Mouse (Mus musculus): Measurements from ENCODE around the gene Olfr591. TPM values are rescaled to one million over a fixed set of nuclear protein-coding genes. Genes with fewer than 3 reads are reported as not detected.
"Not testable (repeated sequence)": the region's sequence is repeated elsewhere in the genome, so short reads cannot be mapped to it uniquely, and the experiment has no call there.

Olfr591 gene
- polyA plus RNA-seq (2015; fragmentation: Nextera tagmentation; extraction: Ambion mirVana): not detected in 2 replicates

DNA sequence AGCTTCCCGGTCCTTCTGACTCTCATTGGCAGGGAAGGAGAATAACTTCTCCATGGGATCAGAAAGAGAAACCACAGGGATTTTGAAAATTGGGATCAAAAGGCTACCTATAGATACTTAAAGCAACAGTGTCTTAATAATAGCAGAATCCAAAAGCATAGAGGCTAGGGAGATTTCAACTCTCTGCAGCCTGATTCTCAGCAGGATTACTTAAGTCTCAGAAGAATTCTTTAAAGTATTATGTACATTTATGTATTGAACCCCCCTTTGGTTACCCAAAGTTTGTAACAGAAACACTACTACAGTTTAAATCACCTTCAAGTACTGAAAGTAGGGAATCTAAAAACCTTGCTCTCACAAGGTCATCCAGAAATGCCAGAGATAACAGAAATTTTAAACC, at the start of gene Olfr591:
Olfr591 (minus strand) TSS at position 101 of the 400 bp plus-strand sequence.
- Histone ChIP-seq H3K4me1 (ENCODE audit: control insufficient read depth, low read depth, low read length) (no peaks in the 10 kb centered on the region), H3K4me3 (ENCODE audit: low read depth, low read length) (no peak within 1 kb of the TSS), H3K9me3 (replicated peaks; ENCODE audit: control insufficient read depth, low read length) (no peaks in the 10 kb centered on the region), H3K27me3 (ENCODE audit: control insufficient read depth, insufficient read depth, low read depth, low read length) (no peaks in the 10 kb centered on the region), H3K4me2 (ENCODE audit: low read depth, low read length) (no peak within 1 kb of the TSS), H3K27ac (ENCODE audit: low read length) (no peak within 1 kb of the TSS), H3K36me3 (ENCODE audit: control insufficient read depth, insufficient read depth) (no peaks in the 10 kb centered on the region), H3K9ac (ENCODE audit: low read depth, low read length) (no peak within 1 kb of the TSS)
- no peak for ATAC-seq (ENCODE audit: low read depth)
- 30% methylated on average over 1 of the region's 1 CpGs for WGBS (ENCODE audit: insufficient replicate concordance)

DNA sequence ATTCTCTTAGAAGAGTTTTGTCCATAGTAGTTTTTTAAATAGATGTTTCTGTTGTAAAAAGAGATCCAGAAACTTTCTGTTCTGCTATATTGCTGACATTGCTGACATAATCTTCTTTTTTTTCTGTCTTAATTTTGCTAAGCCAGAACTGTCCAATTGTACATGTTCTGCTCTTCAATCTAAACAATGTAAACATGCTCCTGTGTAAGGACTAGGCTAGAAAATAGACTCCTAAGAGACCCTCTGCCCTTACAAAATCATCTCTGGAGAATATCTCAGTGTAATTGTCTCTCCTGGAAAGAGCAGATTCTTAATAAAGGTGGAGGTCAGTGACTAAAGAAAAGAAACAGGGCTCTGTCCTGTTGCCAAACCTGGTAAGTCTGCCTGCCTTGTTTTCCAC, 38.6 kb upstream of the Olfr591 start, which contains the start of gene Olfr594:
Olfr594 (plus strand) TSS at position 301 of the 400 bp plus-strand sequence.
- Histone ChIP-seq H3K36me3 (ENCODE audit: control insufficient read depth, insufficient read depth) (no peaks in the 10 kb centered on the region), H3K4me3 (ENCODE audit: low read depth, low read length) (no peak within 1 kb of the TSS), H3K4me1 (ENCODE audit: control insufficient read depth, low read depth, low read length) (no peaks in the 10 kb centered on the region), H3K9me3 (replicated peaks; ENCODE audit: control insufficient read depth, low read length) (no peaks in the 10 kb centered on the region), H3K27ac (ENCODE audit: low read length) (no peak within 1 kb of the TSS), H3K9ac (ENCODE audit: low read depth, low read length) (no peak within 1 kb of the TSS), H3K4me2 (ENCODE audit: low read depth, low read length) (no peak within 1 kb of the TSS), H3K27me3 (ENCODE audit: control insufficient read depth, insufficient read depth, low read depth, low read length) (no peaks in the 10 kb centered on the region)
- no peak for ATAC-seq (ENCODE audit: low read depth)

DNA sequence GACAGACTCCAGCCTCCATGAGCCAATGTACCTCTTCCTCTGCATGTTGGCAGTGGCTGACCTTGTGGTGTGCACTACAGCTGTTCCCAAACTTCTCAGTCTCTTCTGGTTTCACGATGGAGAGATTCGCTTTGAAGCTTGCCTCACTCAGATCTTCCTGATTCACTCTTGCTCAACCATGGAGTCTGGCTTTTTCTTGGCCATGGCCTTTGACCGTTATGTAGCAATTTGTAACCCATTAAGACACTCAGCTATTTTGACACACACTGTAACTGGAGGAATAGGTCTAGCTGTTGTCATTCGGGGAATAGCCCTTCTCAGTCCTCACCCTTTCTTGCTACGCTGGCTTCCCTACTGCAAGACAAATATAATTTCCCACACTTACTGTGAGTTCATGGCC, 33.9 kb upstream of the Olfr591 start:
- ATAC-seq (ENCODE audit: low read depth); H3K36me3 ChIP-seq (ENCODE audit: control insufficient read depth, insufficient read depth): not testable (repeated sequence)

DNA sequence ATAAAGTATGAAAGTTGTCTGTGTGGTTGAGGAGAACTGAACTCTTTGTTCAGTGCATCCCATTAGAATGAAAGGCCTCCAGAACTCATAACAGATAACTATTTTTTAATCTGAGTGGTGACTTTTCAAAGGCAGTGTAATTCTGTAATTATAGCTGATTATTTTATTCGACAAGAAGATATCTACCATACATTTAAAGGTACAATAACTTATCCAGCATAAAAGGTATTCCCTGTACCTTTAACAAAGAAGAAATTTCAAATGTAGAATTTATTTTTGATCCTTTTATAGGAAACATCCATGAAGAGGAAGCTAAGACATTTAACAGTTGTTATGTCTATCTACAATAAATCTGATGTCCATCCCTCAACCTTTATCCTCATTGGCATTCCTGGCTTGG, 33.4 kb upstream of the Olfr591 start, which contains the start of gene Olfr593:
Olfr593 (plus strand) TSS at position 301 of the 400 bp plus-strand sequence.
- ATAC-seq (ENCODE audit: low read depth): no peak
- no peak within 1 kb of the TSS for H3K4me2 ChIP-seq (ENCODE audit: low read depth, low read length)
- no peaks in the 10 kb centered on the region for H3K27me3 ChIP-seq (ENCODE audit: control insufficient read depth, insufficient read depth, low read depth, low read length)
- no peaks in the 10 kb centered on the region for H3K9me3 ChIP-seq (replicated peaks; ENCODE audit: control insufficient read depth, low read length)
- no peak within 1 kb of the TSS for H3K9ac ChIP-seq (ENCODE audit: low read depth, low read length)
- H3K27ac ChIP-seq (ENCODE audit: low read length): no peak within 1 kb of the TSS
- no peak within 1 kb of the TSS for H3K4me3 ChIP-seq (ENCODE audit: low read depth, low read length)
- H3K4me1 ChIP-seq (ENCODE audit: control insufficient read depth, low read depth, low read length): no peaks in the 10 kb centered on the region
- H3K36me3 ChIP-seq (ENCODE audit: control insufficient read depth, insufficient read depth): no peaks in the 10 kb centered on the region
- WGBS (ENCODE audit: insufficient replicate concordance): 37% methylated on average over 1 of the region's 1 CpGs

More for the DNA sequence above, 33.9 kb upstream of the Olfr591 start:
- WGBS (ENCODE audit: insufficient replicate concordance): 64% methylated on average over 5 of the region's 5 CpGs
- not testable (repeated sequence) for H3K9ac ChIP-seq (ENCODE audit: low read depth, low read length); H3K27ac ChIP-seq (ENCODE audit: low read length); H3K9me3 ChIP-seq (replicated peaks; ENCODE audit: control insufficient read depth, low read length); H3K4me2 ChIP-seq (ENCODE audit: low read depth, low read length); H3K4me3 ChIP-seq (ENCODE audit: low read depth, low read length); H3K27me3 ChIP-seq (ENCODE audit: control insufficient read depth, insufficient read depth, low read depth, low read length); H3K4me1 ChIP-seq (ENCODE audit: control insufficient read depth, low read depth, low read length)

DNA sequence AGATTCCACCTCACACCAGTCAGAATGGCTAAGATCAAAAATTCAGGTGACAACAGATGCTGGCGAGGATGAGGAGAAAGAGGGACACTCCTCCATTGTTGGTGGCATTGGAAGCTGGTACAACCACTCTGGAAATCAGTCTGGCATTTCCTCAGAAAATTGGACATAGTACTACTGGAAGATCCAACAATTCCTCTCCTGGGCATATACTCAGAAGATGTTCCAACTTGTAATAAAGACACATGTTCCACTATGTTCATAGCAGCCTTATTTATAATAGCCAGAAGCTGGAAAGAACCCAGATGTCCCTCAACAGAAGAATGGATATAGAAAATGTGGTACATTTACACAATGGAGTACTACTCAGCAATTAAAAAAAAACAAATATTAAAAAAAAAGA, 6.4 kb upstream of the Olfr591 start, which contains the start of gene Olfr592:
Olfr592 (plus strand) TSS at position 301 of the 400 bp plus-strand sequence.
- H3K27me3 ChIP-seq (ENCODE audit: control insufficient read depth, insufficient read depth, low read depth, low read length); H3K4me3 ChIP-seq (ENCODE audit: low read depth, low read length); H3K36me3 ChIP-seq (ENCODE audit: control insufficient read depth, insufficient read depth); H3K4me2 ChIP-seq (ENCODE audit: low read depth, low read length); H3K27ac ChIP-seq (ENCODE audit: low read length); ATAC-seq (ENCODE audit: low read depth); H3K9me3 ChIP-seq (replicated peaks; ENCODE audit: control insufficient read depth, low read length); H3K9ac ChIP-seq (ENCODE audit: low read depth, low read length); H3K4me1 ChIP-seq (ENCODE audit: control insufficient read depth, low read depth, low read length): not testable (repeated sequence)
- WGBS (ENCODE audit: insufficient replicate concordance): 38% methylated on average over 1 of the region's 1 CpGs

DNA sequence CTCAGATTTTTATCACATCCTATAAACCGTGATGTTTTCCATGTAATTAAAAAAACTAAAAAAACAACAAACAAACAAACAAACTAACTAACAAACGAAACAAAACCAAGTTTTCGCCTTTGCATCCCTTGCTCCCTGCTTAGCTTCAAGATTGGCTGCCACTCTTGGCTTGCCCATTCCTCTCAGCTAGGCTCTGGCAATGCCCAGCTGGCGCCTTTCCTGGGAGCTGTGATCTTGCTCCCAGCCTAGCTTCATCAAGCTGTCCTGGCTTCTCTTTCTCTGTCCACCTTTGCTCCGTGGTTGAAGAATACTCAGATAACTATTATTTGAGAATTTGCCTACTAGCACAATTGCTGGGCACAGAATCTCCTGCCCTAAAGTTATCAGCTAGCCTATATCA, 8.4 kb downstream of the Olfr591 start:
- WGBS (ENCODE audit: insufficient replicate concordance): 49% methylated on average over 5 of the region's 5 CpGs

DNA sequence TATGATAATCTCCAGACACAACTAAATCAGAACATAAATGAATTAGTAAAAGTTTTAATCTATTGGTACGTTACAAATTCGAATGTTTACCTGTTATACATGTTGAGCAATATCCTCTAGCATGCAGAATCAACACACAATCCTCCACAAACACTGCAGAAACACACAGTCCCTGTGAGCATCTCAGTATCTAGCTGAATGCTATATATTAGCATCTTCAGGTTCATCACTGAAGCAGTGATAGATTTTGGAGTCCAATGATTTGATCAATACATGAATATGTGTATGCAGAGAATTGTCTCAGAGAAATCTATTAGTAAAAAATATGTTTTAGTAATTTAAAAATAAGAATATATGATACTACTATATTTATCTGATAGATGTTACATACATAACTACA, 21.9 kb downstream of the Olfr591 start, which contains the start of gene Olfr589:
Olfr589 (minus strand) TSS at position 101 of the 400 bp plus-strand sequence.
- H3K4me2 ChIP-seq (ENCODE audit: low read depth, low read length): no peak within 1 kb of the TSS
- no peak within 1 kb of the TSS for H3K27ac ChIP-seq (ENCODE audit: low read length)
- no peak within 1 kb of the TSS for H3K9ac ChIP-seq (ENCODE audit: low read depth, low read length)
- no peak for ATAC-seq (ENCODE audit: low read depth)
- H3K9me3 ChIP-seq (replicated peaks; ENCODE audit: control insufficient read depth, low read length): no peaks in the 10 kb centered on the region
- H3K36me3 ChIP-seq (ENCODE audit: control insufficient read depth, insufficient read depth): no peaks in the 10 kb centered on the region
- no peak within 1 kb of the TSS for H3K4me3 ChIP-seq (ENCODE audit: low read depth, low read length)
- no peaks in the 10 kb centered on the region for H3K4me1 ChIP-seq (ENCODE audit: control insufficient read depth, low read depth, low read length)
- no peaks in the 10 kb centered on the region for H3K27me3 ChIP-seq (ENCODE audit: control insufficient read depth, insufficient read depth, low read depth, low read length)
- 33% methylated on average over 2 of the region's 2 CpGs for WGBS (ENCODE audit: insufficient replicate concordance)

More for the DNA sequence above, 8.4 kb downstream of the Olfr591 start:
- Histone ChIP-seq H3K4me1 (ENCODE audit: control insufficient read depth, low read depth, low read length) (no peaks in the 10 kb centered on the region), H3K4me2 (ENCODE audit: low read depth, low read length) (no peak overlapping the region), H3K27me3 (ENCODE audit: control insufficient read depth, insufficient read depth, low read depth, low read length) (no peaks in the 10 kb centered on the region), H3K36me3 (ENCODE audit: control insufficient read depth, insufficient read depth) (no peaks in the 10 kb centered on the region), H3K9me3 (replicated peaks; ENCODE audit: control insufficient read depth, low read length) (no peaks in the 10 kb centered on the region), H3K9ac (ENCODE audit: low read depth, low read length) (no peak overlapping the region), H3K4me3 (ENCODE audit: low read depth, low read length) (no peak overlapping the region), H3K27ac (ENCODE audit: low read length) (no peak overlapping the region)
- no peak for ATAC-seq (ENCODE audit: low read depth)

DNA sequence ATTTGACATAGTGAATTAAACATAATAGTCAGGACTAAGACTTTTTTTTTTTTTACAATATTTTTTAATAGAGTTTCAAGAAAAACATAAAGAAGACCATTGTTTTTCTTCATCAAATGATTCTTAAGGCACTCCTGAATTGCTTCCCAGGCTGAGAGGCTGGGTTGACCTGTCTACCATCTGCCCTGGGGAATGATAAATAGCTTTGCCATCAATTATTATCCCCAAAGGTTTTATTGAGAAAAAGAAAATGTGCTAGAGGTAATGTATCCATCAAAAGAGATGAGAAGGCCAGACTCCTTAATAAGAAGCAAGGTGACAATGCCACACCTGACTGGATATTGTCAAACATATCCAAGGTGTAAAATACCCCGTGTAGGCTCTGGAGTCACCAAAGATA, 37.6 kb downstream of the Olfr591 start, which contains the start of gene Olfr588-ps1:
Olfr588-ps1 (plus strand) TSS at position 301 of the 400 bp plus-strand sequence.
- Histone ChIP-seq H3K36me3 (ENCODE audit: control insufficient read depth, insufficient read depth) (no peaks in the 10 kb centered on the region), H3K27ac (ENCODE audit: low read length) (no peak within 1 kb of the TSS), H3K4me2 (ENCODE audit: low read depth, low read length) (no peak within 1 kb of the TSS), H3K4me3 (ENCODE audit: low read depth, low read length) (no peak within 1 kb of the TSS), H3K4me1 (ENCODE audit: control insufficient read depth, low read depth, low read length) (no peaks in the 10 kb centered on the region), H3K27me3 (ENCODE audit: control insufficient read depth, insufficient read depth, low read depth, low read length) (no peaks in the 10 kb centered on the region), H3K9me3 (replicated peaks; ENCODE audit: control insufficient read depth, low read length) (no peaks in the 10 kb centered on the region), H3K9ac (ENCODE audit: low read depth, low read length) (no peak within 1 kb of the TSS)
- ATAC-seq (ENCODE audit: low read depth): no peak
- WGBS (ENCODE audit: insufficient replicate concordance): 40% methylated on average over 1 of the region's 1 CpGs

DNA sequence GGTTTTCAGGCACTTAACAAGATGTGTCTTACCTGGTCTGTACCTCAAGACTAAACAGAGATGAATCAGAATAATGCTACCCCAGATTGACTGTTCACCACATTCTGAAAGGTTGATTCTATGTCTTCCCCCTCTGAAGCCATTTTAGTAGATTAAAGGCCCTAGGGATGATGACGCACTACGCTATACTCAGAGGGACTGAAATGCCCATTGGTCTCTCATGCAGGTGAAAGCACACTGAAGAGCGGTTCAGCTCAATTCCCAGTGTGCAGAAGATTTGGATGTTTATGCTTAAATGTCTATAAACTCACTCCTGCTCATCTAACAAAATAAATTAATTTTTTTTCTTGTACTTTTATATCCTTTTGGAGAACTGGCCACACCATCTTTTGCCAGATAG, 52.6 kb downstream of the Olfr591 start, which contains the start of gene Olfr586:
Olfr586 (minus strand) TSS at position 101 of the 400 bp plus-strand sequence.
- 59% methylated on average over 3 of the region's 3 CpGs for WGBS (ENCODE audit: insufficient replicate concordance)
- ATAC-seq (ENCODE audit: low read depth): no peak

More for the DNA sequence above, 52.6 kb downstream of the Olfr591 start, which contains the start of gene Olfr586:
- Histone ChIP-seq H3K9ac (ENCODE audit: low read depth, low read length) (no peak within 1 kb of the TSS), H3K27me3 (ENCODE audit: control insufficient read depth, insufficient read depth, low read depth, low read length) (no peaks in the 10 kb centered on the region), H3K4me3 (ENCODE audit: low read depth, low read length) (no peak within 1 kb of the TSS), H3K4me2 (ENCODE audit: low read depth, low read length) (no peak within 1 kb of the TSS), H3K4me1 (ENCODE audit: control insufficient read depth, low read depth, low read length) (no peaks in the 10 kb centered on the region), H3K27ac (ENCODE audit: low read length) (no peak within 1 kb of the TSS), H3K36me3 (ENCODE audit: control insufficient read depth, insufficient read depth) (no peaks in the 10 kb centered on the region), H3K9me3 (replicated peaks; ENCODE audit: control insufficient read depth, low read length) (no peaks in the 10 kb centered on the region)

Measured in liver, embryonic 16.5 days (tissue).